Mouse (Mus musculus): ENCODE measurements at regions not wholly inside any gene's neighbourhood (a gene's known extent, or its start where the extent isn't known, plus 50 kb on each side); places are given as distances from the start of the nearest gene placed in this dataset.

DNA sequence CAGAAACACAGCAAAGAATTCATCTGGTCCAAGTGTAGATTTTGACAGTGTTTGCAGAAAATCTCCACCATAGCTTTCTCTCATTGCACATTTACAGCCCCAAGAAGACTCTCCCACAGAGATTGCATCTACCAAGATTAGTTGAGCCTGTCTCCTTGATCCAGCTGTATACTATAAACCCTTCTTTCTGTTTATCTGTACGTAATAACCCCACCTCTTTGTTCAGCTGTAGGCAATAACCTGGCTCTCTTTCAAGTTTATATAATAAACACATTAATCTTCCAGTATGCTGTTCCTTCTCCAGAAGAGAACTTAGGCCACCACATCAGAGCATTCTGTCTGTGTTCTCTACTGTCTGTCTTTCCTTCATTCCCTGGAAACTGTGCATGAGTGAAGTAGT, 594.9 kb upstream of the Fam92a start:
- no peak for DNase-seq

DNA sequence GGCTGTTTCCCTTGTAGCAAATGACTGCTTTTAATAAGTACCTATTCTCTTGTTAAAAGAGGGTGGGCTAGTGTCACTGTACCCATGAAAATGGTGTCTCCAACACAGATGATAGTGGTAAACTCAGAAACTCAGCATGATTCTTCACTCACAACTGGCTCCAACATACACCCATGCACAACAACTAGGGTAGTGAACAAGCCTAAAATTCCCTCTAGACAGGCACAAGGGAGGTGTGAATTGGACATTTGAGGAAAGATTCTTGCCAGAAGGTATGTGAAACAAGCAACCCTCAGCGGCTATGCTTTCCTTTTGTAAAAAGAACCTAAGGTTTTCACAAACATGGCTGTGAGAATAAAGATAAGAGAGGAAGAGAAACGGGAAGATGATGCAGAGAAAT, 579.0 kb upstream of the Fam92a start:
- DNase-seq = no peak

- no peak for DNase-seq
Observed at GRCm38 (mm10) chr4:12749874-12750273, 578.1 kb upstream of the Fam92a start.

DNA sequence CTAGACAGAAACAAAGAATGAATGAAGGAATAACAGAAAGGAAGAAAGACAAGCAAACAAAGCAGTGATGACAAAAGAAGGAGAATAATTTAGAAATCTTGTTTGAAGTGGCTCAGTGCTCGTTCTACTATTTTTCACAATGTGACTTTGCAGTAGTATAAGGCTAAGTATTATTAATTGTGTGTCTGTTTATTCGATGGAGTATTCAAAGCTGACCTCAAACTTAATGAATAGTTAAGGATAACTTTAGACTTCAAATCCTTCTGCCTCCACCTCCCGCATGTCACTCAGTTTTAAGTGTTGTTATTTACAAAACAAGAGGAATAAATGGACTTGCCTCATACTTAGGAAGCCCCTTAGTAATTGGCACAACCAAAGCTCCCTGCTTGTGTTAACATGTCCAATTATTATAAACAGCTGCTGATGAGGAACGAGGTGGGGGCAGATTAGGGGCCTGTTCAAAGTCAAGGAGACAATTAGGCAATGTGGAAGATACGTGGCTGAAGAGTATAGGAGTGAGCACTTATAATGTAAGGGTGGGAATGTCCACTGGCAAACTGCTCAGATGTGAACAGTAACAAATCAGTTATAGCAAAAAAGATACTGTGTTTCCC, 572.0 kb upstream of the Fam92a start:
- no peak for DNase-seq

DNA sequence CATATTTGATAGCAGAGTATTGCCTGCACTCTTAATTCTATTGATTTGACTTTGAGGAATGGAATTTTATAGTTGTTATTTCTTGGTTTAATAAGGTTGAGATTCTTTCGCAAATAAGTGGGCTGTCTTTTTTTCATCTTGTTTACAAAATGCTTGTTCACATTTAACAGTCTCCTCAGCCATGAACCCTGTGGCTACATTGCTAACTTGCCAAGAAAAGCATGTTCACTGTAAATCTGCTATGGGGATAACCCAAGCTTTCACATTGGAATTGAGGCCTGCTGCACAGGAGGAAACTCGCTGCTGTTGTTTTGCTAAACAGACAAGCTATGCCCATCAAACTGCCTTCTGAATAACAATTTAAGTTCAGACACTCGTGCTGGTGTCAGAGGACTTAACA, 564.6 kb upstream of the Fam92a start:
- DNase-seq = no peak

DNA sequence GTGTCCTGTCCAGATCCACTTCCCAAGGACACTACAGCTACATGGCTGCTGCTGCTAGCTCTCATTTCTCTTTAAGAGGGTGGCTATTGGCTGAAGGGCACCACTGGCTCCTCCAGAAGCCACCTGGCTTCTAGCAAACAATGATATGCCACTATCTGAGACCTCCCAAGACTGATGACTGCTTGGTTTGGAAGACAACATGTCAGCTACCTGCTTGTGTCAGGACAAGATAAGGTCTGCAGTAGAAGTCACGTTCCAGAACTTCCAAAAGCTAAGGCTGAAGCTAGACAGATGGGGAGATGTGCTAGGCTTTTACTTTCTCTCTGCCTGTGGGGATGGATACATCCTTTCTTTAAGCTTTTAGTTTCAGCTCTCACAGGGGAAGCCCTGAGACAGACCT, 528.4 kb upstream of the Fam92a start:
- no peak for DNase-seq

DNA sequence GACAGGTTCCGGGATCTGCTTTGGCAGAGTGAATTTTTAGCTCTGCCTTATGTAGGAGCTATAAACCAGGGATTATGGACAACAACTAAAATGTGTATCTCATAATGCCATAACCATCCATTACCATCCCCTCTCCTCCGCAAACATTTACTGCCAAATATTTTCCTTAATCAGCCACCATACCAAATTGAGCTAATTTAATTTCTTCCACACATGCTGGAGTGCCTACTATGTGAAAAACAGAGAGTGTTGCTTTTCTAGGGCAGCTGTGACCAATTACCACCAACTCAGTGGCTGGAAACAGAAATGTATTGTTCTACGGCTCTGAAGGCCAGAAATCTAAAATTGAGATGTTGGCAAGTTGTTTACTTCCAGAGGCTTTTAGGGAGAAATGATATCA, 506.0 kb upstream of the Fam92a start:
- no peak for DNase-seq

GRCm38 (mm10) chr4:12671399-12671798, 499.6 kb upstream of the Fam92a start:
- no peak for DNase-seq

- no peak for DNase-seq
Observed at GRCm38 (mm10) chr4:12663176-12663575, 491.4 kb upstream of the Fam92a start.

GRCm38 (mm10) chr4:12662683-12663082, 490.9 kb upstream of the Fam92a start:
- DNase-seq = no peak

GRCm38 (mm10) chr4:12659084-12659483, 487.3 kb upstream of the Fam92a start:
- DNase-seq = no peak

GRCm38 (mm10) chr4:12658594-12658993, 486.8 kb upstream of the Fam92a start:
- no peak for DNase-seq

DNA sequence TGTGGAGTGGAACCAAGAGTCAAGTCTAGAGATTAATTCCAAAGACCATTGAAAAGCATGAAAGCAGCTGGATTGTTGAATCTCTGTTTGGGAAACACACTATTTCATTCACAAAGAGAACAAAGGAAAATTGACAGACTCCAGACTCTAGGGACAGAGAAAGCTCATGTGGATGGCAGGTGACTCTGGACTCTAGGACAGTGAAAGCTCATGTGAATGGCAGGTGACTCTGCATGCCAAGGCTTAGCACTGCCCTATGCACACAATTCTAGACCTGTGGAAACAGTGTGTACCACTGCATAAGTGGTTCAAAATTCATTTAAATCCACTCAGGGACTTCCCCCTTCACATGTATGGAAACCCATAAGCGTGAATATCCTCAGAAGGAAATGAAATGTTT, 486.0 kb upstream of the Fam92a start:
- DNase-seq = no peak

DNA sequence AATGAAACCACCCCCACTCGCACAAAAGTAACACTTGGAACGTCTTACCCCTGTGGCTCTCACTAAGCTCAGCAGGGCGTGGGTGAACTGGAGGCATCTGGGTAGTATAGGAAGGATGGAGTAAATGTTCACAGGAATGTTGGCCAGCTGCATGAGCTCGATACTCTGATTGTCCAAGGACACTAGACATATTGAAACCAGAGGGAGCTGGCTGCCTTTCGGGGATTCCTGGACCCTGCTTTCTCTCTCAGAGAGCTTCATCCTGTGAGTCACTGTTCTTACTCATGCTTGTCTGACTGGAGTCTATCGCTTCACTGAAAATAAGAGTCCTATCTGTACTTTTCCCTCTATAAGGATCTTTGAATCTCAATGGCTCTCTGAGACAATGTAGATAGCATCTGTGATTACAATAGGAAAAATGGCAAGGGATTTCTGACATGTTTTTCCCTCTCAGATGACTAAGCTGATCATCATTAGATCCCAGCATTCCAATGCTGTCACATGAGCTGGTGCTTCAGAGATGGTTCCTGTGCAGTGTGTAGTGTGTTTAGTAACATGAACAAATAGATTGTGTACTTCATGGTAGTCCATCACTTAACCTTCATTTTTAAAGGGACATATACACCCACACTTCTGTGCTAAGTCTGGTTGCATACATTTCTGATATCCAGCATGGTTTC, 485.2 kb upstream of the Fam92a start:
- DNase-seq = no peak

- DNase-seq = no peak
Observed at GRCm38 (mm10) chr4:12655457-12656228, 483.8 kb upstream of the Fam92a start.

- DNase-seq = no peak
Observed at GRCm38 (mm10) chr4:12654568-12655456, 483.0 kb upstream of the Fam92a start.

GRCm38 (mm10) chr4:12647732-12648131, 475.9 kb upstream of the Fam92a start:
- DNase-seq = no peak

DNA sequence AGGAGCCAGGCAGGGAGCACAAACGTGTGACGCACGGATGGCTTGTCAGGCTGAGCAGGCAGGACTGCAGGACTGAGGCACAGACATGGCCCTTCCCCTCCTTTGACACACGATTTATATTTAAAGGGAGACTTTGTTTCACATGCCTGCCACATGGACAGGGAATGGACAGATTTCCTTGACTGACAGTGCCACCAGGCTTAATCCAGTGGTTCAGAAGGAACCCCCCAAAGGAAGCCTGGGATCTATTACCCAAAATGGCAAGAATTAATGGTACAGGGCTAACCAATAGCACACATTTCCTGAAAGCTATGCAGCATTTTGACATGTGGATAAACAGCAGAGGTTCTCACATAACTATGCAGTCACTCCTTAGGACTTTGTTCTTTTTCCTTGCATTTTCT, 470.7 kb upstream of the Fam92a start:
- no peak for DNase-seq

DNA sequence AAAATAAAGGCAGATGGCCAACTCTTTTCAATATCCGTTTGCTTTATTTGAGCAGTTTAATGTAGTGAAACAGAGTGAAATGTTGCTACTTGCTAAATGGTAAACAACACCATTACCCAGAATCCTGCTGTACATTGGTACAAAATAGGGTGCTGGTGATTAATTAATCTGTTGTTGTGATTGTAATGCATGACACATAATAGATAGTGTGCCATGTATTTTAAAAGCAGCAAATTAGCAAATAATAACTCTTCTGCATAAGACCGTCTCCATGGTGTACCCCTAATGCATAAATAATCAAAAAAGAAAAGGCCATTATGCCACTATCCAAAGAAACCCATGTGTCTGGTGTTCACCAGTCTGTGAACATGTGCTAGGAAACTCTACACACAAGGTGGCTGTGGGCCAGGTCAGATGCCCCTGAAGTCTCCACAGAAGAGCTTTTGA, 457.6 kb upstream of the Fam92a start:
- no peak for DNase-seq

GRCm38 (mm10) chr4:12628702-12629374, 457.0 kb upstream of the Fam92a start:
- DNase-seq = no peak

DNA sequence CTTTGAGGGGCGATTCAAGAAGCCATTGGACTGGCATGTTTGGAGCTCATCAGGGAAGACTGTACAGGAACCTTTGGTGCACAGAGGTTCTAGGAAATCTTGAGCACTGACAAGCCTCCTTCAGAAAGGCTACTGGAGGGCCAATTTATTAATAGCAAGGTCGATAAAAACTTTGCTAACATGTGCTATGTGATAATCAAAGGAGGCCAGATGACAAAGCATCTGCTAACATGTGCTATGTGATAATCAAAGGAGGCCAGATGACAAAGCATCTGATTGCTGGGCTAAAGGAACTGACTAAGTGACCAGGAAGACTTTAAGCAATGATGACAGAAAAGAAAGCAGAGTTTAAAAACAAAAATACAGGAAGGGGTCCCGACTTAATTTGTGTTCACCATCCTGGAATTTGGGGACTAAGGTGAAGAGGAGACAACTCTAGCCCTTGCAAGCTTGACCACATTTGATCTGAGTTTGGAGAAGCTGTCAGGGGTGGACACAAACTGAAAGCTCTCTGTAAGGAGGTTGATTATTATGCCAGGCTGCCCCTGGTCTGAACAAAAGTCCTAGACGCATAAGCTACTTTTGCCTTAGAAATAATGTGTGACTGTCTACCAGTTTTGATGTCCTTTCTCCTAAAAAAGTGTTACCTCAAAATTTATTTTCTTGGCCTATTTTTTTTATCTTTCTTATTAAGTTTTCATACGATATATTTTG, 455.5 kb upstream of the Fam92a start:
- no peak for DNase-seq

- no peak for DNase-seq
Observed at GRCm38 (mm10) chr4:12620756-12621270, 449.0 kb upstream of the Fam92a start.

All from cerebellum, adult 9-11 months (tissue).